Mouse (Mus musculus): ENCODE measurements at regions not wholly inside any gene's neighbourhood (a gene's known extent, or its start where the extent isn't known, plus 50 kb on each side); places are given as distances from the start of the nearest gene placed in this dataset.

DNA sequence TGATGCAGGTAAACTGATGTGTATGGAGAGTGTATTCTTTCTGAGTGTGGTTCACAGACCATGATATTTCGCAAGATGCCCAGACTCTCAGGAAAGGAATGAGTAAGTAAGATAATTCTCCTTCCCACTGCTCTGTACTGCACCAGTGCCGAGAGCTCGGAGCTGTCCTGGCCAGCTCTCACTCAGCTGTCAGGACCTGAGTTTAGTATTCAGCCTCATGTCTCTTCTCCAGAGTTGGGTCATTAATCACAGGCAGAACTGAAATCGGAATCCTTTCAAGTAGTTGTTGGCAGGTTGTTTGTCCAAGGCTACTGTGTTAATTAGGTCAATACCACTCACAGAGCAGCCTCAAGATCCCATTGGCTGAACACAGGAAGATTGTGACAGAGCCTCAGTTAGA lies 510.1 kb downstream of the Gpam start:
- TF ChIP-seq GATA1 (IDR thresholded peaks at IDR 0.05; ENCODE audit: borderline replicate concordance, low read length) (no peak), FLI1 (IDR thresholded peaks at IDR 0.05; ENCODE audit: low read length) (no peak)

Measured in megakaryocyte, embryonic 14.5 days (primary cell).